Mouse (Mus musculus) adrenal gland, adult 8-10 months (tissue): ENCODE data around the gene Mrgprg. TPM values are rescaled to one million over a fixed set of nuclear protein-coding genes. Genes with fewer than 3 reads are reported as not detected.

Source experiments
- DNase-seq: peaks from one replicate; pipeline ENCODE4 v3.0.0; 2022
- total RNA-seq, 4 experiments: library from RNA; stranded (reverse); gene quantifications; 2 replicates each; pipeline ENCODE4 v1.2.4; 2022

The Mrgprg gene
- total RNA-seq: 1 to 10 TPM in 2 of 4 experiments, under 1 TPM in 2; 0.28 to 2.1 (median 0.78) TPM

DNA sequence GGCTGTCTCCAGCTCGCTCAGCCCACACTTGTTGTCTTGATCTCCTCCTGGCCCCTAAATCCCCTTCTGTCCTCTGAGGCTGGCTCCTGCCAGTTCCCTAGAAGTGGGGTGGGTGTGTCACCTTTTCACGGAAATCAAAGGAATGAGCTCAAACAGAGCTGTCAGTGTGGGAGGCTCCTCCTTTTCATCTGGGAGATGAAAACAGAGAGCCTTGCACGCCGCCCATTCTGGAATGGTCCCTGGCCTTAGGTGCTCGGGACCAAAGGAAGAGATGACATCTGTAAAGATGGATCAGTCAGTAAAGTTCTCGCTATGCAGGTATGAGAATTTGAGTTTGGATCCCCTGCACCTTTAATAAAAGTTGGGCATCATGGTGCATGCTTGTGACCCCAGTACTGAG is at the start of gene Mrgprg:
Gene Mrgprg (minus strand): TSS at position 101 of the 400 bp plus-strand sequence.
- no peak for DNase-seq

DNA sequence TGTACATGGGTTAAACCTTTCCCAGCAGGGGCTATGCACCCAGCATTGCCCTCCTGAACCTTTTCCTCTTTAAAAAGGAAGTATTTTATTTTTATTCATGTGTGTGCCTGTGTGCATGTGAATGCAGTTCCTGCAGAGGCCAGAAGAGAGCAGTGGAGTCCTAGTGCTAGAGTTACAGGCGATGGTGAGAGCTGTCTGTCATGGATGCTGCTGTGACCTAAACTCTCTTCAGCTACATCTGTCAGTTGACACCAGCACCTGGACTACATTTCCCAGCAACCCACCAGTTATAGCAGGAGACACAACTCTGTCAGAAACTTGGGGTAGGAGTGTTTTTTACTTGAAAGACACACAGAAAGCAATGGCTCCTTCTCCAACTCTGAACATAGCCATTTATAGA is 42.1 kb upstream of the Mrgprg start:
- DNase-seq: no peak

DNA sequence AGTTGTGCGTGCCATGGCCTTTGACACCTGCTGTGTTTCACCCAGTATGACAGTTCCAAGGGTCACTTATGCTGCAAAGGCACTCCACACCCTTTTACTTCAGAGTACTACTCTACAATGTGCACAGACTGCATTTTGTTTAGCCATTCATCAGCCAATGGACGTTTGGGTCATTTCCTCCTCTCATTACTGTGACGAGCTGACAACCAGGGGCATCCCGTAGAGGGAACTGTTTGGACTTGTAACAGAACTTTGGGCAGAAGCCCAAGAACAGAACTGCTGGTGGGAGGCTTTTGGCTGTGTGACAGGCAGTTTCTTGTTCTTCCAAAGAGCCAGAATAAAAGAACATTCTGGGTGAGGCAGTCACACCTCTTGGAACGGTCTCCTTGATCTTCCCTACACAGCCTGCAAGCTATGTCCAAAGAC is 38.4 kb upstream of the Mrgprg start:
- DNase-seq: no peak

DNA sequence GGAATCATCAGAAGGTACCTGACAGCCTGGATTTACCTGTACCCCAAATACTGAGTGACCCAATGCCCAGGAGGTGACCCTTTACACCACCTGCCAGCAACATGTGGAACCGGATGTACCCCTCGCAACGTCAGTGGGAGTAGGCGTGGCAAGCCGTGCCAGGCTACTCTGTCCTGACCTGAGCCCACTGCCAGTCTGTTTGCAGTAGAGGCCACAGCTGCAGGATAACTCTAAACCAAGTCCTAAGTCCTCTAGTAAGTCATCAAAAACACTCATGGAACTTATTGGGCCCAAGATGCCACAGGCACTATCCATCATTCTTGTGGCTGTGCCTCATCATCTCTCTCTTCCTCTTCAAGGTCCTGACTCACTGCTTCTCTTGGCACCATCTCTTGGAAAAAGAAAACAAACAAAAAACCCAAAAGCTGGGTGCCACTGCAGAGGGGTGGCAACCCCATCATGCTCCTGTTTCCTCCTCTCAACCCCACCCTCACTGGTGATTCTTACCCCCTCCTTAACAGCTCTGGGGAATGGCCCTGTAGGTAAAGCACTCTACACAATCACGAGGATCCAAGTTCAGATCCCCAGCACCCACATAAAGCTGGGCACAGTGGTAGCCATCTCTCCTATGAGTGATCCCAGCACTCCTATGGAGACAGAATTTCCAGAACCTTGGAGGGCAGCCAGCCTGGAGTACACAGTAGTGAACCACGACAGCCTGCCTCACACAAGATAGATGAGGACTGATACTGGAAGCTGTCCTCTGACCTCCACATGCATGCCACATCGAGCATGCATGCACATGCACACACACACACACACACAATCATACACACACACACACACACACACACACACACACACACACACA is 34.6 kb upstream of the Mrgprg start:
- no peak for DNase-seq

DNA sequence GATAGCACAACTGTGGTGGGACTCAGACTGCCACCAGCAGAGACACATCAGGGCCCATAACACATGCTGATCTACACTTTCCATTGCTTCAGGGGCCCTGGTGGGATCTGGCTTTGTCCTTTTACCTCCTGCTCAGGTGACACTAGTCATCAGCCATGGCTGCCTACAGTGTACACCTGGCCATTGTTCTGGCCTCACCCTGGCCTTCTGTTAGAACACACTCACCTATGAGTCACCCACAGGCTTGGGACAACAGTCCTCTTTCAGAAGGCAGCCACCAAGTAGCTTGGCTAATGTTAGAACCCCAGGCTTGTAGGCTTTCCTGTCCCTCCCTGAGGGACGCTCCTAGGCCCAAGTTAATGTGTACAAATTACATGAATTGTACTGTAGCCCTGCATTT is 34.0 kb upstream of the Mrgprg start:
- no peak for DNase-seq

DNA sequence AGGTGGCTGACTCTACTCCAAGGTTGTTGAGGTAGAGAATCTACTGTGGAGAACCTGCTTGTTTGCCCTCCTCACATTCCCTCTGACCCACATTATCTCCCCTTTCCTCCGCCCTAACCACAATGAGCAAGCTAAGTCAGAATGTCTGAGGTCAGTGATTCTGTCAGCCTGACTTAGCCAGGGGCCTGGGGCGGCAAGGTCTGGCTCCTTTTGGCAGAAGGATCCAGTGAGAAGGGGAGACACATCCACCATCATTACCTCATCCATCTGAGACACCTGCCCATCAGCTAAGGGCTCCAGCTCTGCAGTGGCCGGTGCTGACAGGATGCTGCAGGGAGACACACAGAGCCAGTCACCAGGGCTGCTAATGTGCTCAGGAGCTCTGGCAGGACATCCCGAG is 32.0 kb upstream of the Mrgprg start:
- DNase-seq: no peak

DNA sequence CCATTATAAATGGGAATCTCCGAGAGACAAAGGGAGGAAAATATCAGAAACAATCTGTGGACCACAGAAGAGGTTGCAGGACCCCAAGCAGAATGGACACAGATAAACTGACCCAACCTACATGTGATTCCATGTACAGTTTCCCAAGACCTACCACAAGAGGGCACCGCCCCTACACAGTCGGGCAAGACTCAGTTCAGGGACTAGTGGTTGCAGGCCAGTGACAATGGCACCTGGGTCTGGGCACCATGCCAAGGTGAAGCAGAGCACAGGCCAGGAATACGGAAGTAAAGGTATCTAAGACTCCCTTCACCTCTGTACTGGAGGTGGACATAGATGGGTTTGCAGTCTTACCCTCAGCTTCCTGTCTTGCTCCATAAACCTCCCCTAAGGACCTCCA is 26.3 kb upstream of the Mrgprg start:
- no peak for DNase-seq

DNA sequence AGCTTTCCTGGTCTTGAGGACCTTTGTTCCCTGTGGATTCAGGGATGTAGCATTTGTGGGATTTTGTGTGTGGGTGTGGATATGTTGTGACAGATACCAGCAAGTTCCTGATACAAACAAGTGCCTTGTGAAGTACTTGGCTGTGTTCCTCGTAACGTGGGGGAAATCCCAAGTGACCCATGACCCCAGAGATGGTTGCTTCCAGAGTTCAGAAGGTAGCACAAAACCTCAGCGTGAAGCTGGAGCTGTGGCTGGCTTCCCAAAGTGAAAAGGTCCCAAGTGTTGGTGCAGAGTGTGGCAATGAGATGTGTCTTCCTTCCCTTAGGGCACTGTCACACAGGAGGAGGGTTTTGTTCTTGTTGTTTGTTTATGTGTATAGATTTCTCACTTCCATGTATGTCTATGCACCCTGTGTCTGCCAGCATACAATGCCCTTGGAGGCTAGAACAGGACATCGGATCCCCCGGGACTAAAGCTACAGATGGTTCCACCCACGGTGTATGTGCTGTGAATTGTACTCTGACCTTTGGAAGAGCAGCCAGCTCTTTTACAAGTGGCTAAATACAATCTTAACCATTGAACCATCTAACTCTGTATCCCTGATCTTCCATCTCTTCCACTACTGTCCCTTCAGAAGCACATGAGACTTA is 25.7 kb upstream of the Mrgprg start:
- no peak for DNase-seq

DNA sequence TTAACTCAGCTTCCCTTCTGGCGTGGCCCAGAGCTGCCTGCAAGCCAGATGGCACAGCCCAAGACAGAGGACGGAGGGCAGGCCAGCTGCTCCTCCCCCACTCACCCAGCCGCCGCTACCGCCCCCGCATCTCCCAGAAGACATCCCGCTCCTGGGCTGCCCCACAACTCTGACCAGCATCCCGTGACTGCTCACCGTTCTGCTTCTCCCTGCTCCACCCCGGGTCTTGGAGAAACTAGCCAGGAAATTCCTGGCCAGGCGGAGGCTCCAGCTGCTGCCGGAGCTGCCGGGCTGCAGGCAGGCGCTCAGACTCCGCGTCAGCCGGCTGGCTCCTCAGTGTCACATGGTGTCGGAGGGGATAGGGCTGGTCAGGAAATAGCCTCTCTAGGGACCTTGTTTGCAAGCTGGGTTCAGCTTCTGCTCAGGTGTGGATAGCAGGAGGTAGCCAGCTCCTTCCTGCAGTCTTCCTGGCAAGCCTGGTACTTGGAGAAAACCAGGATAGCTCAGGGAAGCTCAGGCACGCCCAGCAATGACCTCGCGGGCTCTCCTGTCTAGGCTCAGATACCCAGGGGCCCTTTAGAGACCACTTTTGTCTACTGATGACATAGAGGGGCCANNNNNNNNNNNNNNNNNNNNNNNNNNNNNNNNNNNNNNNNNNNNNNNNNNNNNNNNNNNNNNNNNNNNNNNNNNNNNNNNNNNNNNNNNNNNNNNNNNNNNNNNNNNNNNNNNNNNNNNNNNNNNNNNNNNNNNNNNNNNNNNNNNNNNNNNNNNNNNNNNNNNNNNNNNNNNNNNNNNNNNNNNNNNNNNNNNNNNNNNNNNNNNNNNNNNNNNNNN is 17.4 kb upstream of the Mrgprg start, which contains the start of gene Mrgpre:
Gene Mrgpre (minus strand): TSS at position 505 of the 834 bp plus-strand sequence.
- peak; percentile 67 for DNase-seq

DNA sequence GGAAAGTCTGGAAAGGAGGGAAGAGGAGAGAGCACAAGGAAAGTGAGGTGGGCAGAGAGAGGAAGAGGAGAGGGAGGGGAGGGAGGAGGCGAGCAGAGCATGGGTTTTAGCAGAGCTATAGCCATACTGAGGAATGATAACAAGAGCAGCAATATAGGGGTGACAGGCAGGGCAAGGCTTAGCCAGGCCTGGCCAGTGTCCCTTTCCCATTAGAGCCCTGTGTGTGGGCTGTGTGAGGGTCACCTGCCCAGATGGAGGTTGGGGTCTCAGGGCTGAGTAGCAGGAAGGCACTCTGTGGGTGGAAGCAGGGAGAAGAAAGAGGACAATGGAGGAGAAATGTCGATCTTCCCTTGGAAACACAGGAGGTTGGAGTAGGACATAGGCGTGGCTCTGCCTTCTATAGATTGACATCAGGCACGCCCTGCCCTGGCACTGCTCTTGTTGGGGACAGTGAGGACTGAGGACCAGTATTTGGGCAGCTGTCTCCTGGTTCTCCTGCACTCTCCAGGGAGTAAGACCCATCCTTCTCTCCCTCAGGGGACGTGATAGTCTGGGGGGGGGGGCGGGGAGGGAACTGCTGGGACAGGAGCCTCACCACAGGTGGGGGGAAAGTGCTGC is 16.7 kb upstream of the Mrgprg start:
- DNase-seq: no peak

DNA sequence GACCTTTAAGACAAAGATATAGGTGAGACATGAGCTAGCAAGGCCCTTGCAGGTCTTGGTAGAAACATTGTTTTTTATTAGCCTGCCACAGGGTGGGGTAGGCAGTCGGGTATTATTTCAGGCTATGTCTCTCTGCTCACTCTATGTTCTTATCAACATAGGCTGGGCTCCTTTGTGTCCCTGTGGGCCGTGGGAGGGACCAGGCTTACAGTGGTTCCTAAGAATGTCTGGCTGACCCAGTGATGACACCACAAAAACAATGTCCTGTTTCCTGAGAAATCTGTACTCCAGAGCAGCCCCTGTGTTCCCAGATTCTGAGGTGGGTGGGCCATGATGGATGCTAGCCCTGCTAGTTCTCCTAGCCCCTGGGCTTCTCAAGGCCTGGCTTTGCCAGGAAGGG is 10.6 kb upstream of the Mrgprg start:
- no peak for DNase-seq

DNA sequence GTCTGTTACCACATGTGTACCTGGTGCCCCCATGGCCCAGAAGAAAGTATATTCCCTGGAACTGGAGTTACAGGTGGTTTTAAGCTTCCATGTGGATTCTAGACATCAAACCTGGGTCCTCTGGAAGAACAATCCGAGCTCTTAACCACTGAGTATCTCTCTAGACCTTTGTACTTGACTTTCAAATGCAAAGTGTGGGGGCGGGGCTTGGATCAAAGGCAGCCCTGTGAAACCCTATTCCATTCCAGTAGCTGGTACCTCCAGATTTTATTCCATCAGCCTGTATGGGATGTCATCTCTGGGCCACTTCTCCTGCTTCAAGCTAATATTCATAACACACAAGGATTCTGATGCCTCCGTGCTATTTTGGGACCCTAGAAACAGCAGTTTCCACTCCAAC is 9.3 kb upstream of the Mrgprg start:
- DNase-seq: no peak

DNA sequence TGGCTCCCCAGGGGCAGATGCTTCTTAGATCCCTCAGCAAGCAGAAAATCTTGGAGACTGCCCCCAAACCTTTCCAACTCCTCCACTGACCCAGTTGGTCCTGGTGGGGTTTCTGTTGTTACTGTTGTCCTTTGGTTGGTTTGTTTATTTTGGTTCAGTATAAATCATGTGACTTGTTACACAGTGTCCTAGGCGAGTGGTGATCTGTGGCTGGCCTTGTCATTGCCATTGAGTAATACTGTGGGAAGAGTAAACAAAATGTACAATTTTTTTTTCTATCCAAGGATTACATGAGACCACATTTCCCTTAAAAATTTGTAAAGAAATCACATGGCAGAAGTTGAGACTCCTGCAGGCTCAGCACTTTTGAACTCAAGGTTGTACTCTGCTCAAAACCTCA is 2.7 kb upstream of the Mrgprg start:
- DNase-seq: no peak

DNA sequence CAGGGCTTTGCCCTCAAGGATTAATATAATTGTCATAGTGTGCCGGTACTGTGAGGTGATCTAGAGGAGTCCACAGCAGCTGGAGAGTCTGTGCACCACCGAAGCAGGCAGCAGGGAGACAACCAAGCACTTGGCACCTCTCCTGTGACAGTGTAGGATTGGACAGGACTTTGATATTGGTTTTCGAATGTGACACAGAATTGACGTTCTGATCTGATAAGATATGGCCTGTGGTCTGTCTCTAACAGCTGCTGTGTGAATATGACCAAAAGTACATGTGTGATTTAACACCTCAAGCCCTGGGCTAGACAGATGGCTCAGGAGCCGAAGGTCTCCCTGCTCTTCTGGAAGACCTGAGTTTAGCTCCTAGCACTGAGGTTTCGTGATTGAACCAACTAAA is 1.5 kb upstream of the Mrgprg start:
- no peak for DNase-seq

DNA sequence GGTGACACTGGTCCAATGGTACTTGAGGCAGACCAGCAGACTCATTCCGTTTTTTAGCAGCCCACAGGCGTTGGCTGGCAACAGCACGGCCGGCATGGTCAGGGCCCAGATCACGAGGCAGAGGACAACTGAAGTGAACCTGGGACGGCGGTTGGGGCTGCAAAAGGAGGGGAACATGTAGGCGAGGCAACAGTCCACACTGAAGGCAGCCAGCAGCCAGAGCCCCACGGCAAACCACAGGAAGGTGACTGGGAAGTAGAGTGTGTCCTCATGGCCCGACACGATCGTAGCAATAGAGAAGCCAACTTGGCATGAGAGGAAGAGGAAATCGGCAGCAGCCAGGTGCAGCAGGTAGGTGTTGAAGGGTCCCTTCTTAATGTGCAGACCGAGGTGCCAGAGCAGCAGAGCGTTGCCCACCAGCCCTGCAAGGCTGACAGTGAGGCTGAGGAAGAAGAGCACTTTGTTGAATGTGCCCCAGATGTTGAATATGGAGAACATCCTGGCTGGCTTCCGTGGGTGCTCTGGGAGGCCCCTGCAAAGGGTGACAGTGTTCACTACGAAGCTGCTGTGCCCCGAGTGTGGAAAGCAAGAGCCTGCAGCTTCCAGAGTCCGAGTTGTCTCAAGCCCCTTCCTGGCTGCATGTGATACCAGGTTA is 1.8 kb downstream of the Mrgprg start:
- no peak for DNase-seq

DNA sequence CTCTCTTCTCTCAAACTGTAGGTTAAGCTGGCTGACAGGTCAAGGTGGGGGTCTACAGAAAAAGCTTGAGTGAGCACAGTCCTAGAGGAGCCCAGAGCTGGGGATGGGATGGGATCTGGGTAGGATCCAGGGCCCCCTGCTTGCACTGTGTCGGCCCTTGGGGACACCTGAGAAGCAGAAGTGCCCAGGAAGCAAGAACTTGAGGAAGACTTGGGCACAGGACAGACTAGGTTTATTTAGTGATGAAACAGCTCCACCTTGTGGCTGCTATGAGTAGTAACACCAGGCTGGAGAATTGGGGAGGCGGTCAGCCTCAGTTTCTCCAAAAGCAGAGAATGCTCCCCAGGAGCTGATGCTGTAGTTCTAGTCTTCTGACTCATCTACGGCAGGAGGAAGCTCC is 3.0 kb downstream of the Mrgprg start:
- DNase-seq: no peak

DNA sequence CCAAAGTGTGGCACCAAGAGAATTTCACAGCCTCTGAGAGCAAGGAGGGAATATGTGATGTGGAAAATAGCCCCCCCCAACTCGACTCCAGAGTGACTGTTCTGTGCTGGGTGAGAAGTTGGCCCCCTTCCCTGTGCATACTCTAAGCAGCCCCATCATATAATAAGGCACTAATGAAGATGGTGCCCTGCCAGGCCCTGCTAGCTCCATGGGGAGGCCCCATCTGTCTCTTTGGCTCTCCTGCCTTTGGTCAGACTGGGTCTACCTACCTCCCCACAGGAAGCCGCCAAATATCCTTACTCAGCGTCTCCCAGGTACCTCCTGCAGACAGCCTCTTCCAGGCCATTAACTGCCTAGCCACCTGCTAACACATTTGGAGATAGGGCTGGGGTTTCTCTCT is 7.8 kb downstream of the Mrgprg start:
- no peak for DNase-seq

DNA sequence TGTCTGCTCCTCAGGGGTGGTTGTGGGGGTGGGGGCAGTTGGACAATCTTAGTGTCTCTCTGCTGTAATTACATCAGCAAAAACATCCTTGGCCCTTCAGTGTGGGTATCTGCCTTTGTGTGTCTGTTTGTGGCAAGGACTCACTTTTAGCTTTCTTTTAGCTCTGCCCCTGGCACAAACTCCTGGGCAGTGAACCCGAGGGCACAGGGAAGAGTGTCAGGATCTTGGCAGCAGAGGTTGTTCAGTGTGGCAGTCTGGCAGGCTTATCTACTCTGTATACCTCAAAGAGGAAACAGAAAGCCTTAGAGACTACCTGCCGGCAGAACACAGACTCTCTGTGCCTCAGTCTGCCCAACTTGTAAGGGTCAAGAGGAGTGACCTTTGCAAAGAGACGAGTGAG is 9.1 kb downstream of the Mrgprg start:
- no peak for DNase-seq

DNA sequence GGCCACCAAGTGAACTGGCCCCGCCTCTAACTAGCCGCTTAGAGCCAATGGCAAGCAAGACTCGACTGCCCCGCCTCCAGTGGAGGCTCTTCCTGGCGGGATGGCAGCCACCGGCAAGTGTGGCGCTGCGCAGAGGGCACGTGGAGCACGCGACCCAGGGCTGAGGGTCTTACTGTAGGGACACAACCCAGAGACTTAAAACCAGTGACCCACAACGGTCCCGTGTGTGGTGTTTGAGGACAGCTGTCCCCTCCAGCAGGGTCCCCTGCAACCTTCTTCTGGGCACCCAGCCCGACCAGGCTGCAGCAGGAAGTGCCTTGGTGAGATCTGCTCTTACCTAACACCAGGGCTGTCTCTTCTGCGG is 9.8 kb downstream of the Mrgprg start:
- peak; percentile 78 for DNase-seq

DNA sequence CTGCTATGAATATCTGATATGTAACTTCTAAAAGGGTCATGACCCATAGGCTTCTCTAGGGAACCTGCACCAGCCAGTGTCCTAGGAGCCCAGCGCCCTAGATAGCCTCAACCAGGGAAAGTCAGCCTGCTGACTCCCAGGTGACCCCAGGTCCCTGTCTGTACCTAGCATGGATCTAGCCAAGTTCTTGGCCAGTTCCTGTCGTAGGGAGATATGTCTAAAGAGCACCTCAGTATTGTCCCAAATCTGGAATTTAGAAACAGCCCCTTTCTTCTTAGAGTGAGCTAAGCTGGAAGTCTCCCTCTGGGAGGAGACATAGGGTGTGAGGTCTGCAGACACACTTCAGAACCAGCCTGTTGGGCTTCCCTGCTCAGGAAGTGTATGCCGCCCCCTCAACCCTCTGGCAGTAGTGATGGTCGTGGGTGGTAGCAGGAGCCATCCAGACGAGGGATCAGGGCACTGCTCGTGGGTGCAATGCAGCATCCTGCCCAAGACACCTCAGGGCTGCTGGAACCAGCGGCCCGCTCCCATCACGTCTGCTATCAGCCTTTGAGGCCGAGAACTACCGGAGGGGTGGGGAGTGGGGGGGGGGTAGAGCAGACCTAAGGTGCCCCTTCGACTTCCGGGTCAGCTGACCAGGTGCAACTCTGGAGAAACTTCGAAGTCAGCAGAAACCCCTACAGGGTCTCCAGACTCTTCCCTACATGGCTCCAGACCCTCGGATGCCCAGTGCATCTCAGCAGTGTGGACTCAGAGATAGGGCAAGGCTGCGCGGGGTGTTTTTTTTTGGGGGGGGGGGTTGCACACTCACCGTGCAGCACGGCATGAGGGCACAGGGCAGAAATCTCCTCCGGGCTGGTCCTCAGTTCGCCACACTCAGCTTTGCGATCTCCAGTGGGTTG is 10.4 kb downstream of the Mrgprg start, which contains the start of gene Osbpl5:
Gene Osbpl5 (minus strand): TSS at position 861 of the 902 bp plus-strand sequence.
- DNase-seq: no peak
